Mouse (Mus musculus) liver, adult 2 months (tissue): ENCODE measurements around the gene Cd274. TPM values are rescaled to one million over a fixed set of nuclear protein-coding genes. Genes with fewer than 3 reads are reported as not detected.

ENCODE experiments used
- DNase-seq: peaks from one replicate; pipeline ENCODE4 v3.0.0-alpha.2; 2011; ENCODE audit warnings: low read depth, low spot score; ENCODE audit errors: extremely low read depth
- H3K27ac ChIP-seq: fragments of 200-500 bp; replicated peaks from 2 replicates; pipeline ENCODE4 v1.5.1; 2012; ENCODE audit warnings: low read depth, mild to moderate bottlenecking, control low read depth, inconsistent platforms, low read length; ENCODE audit not compliant: insufficient read depth
- H3K27me3 ChIP-seq: fragments of 200-500 bp; 2 replicates; pipeline ENCODE4 v1.6.1; 2012; ENCODE audit warnings: mild to moderate bottlenecking, moderate library complexity, low read length, inconsistent platforms; ENCODE audit not compliant: control insufficient read depth, insufficient read depth
- H3K36me3 ChIP-seq: fragments of 200-500 bp; 2 replicates; pipeline ENCODE4 v1.6.1; 2012; ENCODE audit warnings: low read length, inconsistent platforms; ENCODE audit not compliant: control insufficient read depth, insufficient read depth
- H3K4me1 ChIP-seq: fragments of 200-500 bp; 2 replicates; pipeline ENCODE4 v1.6.1; 2011; ENCODE audit warnings: low read length; ENCODE audit not compliant: control insufficient read depth, insufficient read depth
- H3K4me3 ChIP-seq: fragments of 200-500 bp; 2 replicates; pipeline ENCODE4 v1.5.1; 2011; ENCODE audit warnings: low read depth, mild to moderate bottlenecking, control low read depth, low read length, moderate library complexity; ENCODE audit not compliant: insufficient read depth
- H3K79me2 ChIP-seq: fragments of 200-500 bp; 2 replicates; pipeline ENCODE4 v1.6.1; 2012; ENCODE audit warnings: inconsistent platforms, mild to moderate bottlenecking, low read length, moderate library complexity; ENCODE audit not compliant: control insufficient read depth, insufficient read depth
- H3K9ac ChIP-seq: fragments of 200-500 bp; 2 replicates; pipeline ENCODE4 v1.6.1; 2012; ENCODE audit warnings: low read depth, mild to moderate bottlenecking, control low read depth, inconsistent platforms, low read length
- CTCF ChIP-seq: fragments of 200-500 bp; IDR thresholded peaks from 2 replicates; pipeline ENCODE4 v1.5.1; 2011; ENCODE audit warnings: low read depth, low read length, control low read depth
- POLR2A ChIP-seq: fragments of 200-500 bp; IDR thresholded peaks from 2 replicates; pipeline ENCODE4 v1.6.1; 2011; ENCODE audit warnings: low read length, control low read depth; ENCODE audit not compliant: insufficient read depth; ENCODE audit errors: extremely low read depth
- WGBS: fragments of 180-500 bp; shearing (Covaris S2); methylation state at CpG from one replicate; pipeline ENCODE4 v1.1.7; 2018; 5-methylcytosine and 5-hydroxymethylcytosine counted together
- polyA plus RNA-seq: library from polyadenylated mRNA; depleted of rRNA; stranded (reverse); fragments of >200 nt; gene quantifications from 2 replicates; pipeline ENCODE4 v1.2.3, GENCODE M21; 2012
- total RNA-seq: library from RNA; depleted of rRNA; stranded (reverse); fragments of >200 nt; gene quantifications from 2 replicates; pipeline ENCODE4 v1.2.3, GENCODE M21; 2014

Gene Cd274
- total and polyA plus RNA-seq, 2 experiments, result 1.2 to 2.1 TPM

- Histone ChIP-seq H3K79me2 (no peaks in the 10 kb centered on the region; the same call in 1 of the 2 replicates), H3K4me3 (peak overlapping the region; percentile 95), H3K27ac (peak overlapping the region; percentile 24; the same call in 1 of the 2 replicates), H3K4me1 (no peaks in the 10 kb centered on the region), H3K27me3 (no peaks in the 10 kb centered on the region), H3K36me3 (no peaks in the 10 kb centered on the region), H3K9ac (peak overlapping the region; percentile 92)
- WGBS, result 3% methylated on average over 33 of the region's 33 CpGs
- DNase-seq, result peak; percentile 94
- 0 out of 2 replicates have a peak, but pooled peaks have one; percentile 35 for TF ChIP-seq POLR2A
- TF ChIP-seq CTCF, result no peak
Observed at GRCm38 (mm10) chr19:29361468-29362130, 5.7 kb upstream of the Cd274 start.

GRCm38 (mm10) chr19:29362173-29362930, 4.9 kb upstream of the Cd274 start:
- Histone ChIP-seq H3K4me1 (no peaks in the 10 kb centered on the region; the same call in 1 of the 2 replicates), H3K36me3 (no peaks in the 10 kb centered on the region), H3K4me3 (peak overlapping the region; percentile 95), H3K9ac (0 out of 2 replicates have a peak overlapping the region, but pooled peaks have one; percentile 14), H3K79me2 (no peaks in the 10 kb centered on the region; the same call in 1 of the 2 replicates), H3K27me3 (no peaks in the 10 kb centered on the region), H3K27ac (no peak overlapping the region)
- WGBS, result 16% methylated on average over 13 of the region's 13 CpGs
- TF ChIP-seq CTCF (no peak), POLR2A (0 out of 2 replicates have a peak, but pooled peaks have one; percentile 1)
- no peak for DNase-seq

- WGBS, result 96% methylated on average over 7 of the region's 7 CpGs
- no peak for TF ChIP-seq POLR2A
- TF ChIP-seq CTCF, result no peak
- Histone ChIP-seq H3K79me2 (no peaks in the 10 kb centered on the region; the same call in 1 of the 2 replicates), H3K9ac (no peak overlapping the region), H3K27ac (no peak overlapping the region), H3K4me3 (no peak overlapping the region), H3K36me3 (no peaks in the 10 kb centered on the region), H3K27me3 (no peaks in the 10 kb centered on the region), H3K4me1 (no peaks in the 10 kb centered on the region; the same call in 1 of the 2 replicates)
- DNase-seq, result no peak
Observed at GRCm38 (mm10) chr19:29363557-29363956, 3.7 kb upstream of the Cd274 start.

GRCm38 (mm10) chr19:29364076-29364475, 3.2 kb upstream of the Cd274 start:
- Histone ChIP-seq H3K36me3 (no peaks in the 10 kb centered on the region), H3K79me2 (no peaks in the 10 kb centered on the region; the same call in 1 of the 2 replicates), H3K4me3 (no peak overlapping the region), H3K4me1 (no peaks in the 10 kb centered on the region; the same call in 1 of the 2 replicates), H3K27me3 (no peaks in the 10 kb centered on the region), H3K9ac (no peak overlapping the region), H3K27ac (no peak overlapping the region)
- WGBS, result 84% methylated on average over 5 of the region's 5 CpGs
- no peak for DNase-seq
- TF ChIP-seq POLR2A, result no peak
- no peak for TF ChIP-seq CTCF

- Histone ChIP-seq H3K27me3 (no peaks in the 10 kb centered on the region), H3K4me3 (no peak overlapping the region), H3K27ac (no peak overlapping the region), H3K9ac (no peak overlapping the region), H3K4me1 (peaks cover 1% of the 10 kb centered on the region; the same call in 1 of the 2 replicates), H3K79me2 (no peaks in the 10 kb centered on the region; the same call in 1 of the 2 replicates), H3K36me3 (no peaks in the 10 kb centered on the region)
- TF ChIP-seq POLR2A (no peak), CTCF (no peak)
- WGBS, result 82% methylated on average over 3 of the region's 3 CpGs
- DNase-seq, result no peak
Observed at GRCm38 (mm10) chr19:29365105-29365504, 2.1 kb upstream of the Cd274 start.
